Mouse (Mus musculus) heart, postnatal 14 days (tissue): ENCODE measurements around the gene Uckl1. TPM values are rescaled to one million over a fixed set of nuclear protein-coding genes. Genes with fewer than 3 reads are reported as not detected.

Experiments used
- DNase-seq, 2 experiments: peaks; one replicate each; pipeline ENCODE4 v3.0.0; 2021 to 2022
- intact Hi-C: fragments of 180-260 bp; cut with DNase I; formaldehyde crosslinking; loops from one replicate; pipeline ENCODE4 v1.15.1; 2025
- microRNA-seq, 2 experiments: library from miRNA; unstranded; fragments of <30 nt; microRNA quantifications; one replicate each; pipeline ENCODE4 v1.2.0; 2021 to 2022
- total RNA-seq, 2 experiments: library from RNA; stranded (reverse); gene quantifications; 2 replicates each; pipeline ENCODE4 v1.2.3; 2021

The Uckl1 gene
- total RNA-seq, 2 experiments from 2014 or later, result 41.0 to 47.0 TPM

DNA sequence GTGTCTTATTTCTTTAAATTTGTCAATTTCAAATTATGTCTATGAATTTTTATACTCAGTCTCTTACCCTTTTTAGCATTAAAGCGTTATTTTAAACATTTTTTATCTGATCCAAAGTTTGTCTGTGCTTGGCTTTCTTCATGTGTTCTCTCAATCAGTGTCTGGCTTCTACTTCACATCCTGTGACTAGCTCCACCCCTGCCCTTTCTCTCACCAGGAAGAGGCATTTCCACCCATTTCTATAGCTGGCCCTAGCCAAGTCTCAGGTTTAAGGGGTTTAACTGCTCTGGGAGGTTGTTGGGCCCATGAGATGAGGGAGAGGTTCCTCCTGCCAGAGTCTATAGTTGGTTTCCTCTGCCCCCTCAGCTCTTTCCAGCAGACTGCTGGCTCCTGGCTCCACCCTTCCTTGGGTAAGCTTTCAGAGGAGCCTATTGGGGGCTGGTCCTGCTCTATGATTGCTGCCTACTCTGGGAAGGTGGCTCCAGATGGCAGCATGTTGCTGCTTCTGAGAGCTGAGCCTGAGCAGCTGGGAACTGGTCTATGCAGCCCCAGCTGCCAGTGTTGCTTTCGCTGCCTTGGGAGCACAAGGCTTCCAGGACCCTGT is 47.1 kb downstream of the Uckl1 start:
- DNase-seq, result peak; percentile 19 to 32
- intact Hi-C loops, result no loop called here

DNA sequence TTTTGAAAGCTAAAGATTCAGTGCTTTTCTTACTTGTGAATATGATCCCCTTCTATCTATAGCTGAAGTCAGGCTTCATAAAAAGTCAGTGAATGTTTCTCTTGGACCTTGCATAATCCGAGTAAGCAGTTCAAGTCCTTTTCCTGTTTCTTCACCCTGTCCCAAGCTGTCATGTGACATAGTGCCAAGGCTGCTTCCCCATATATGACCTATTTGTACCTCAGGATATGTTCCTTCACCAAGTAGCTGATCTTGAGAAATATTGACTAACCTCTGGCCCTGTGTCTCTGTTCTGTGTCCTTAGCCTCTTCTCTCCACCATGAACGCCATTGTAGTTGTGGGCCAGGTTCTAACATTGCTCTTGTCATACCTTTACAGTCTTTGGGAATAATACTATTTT is 48.3 kb downstream of the Uckl1 start:
- DNase-seq, result no peak
- intact Hi-C loops, result no loop called here

DNA sequence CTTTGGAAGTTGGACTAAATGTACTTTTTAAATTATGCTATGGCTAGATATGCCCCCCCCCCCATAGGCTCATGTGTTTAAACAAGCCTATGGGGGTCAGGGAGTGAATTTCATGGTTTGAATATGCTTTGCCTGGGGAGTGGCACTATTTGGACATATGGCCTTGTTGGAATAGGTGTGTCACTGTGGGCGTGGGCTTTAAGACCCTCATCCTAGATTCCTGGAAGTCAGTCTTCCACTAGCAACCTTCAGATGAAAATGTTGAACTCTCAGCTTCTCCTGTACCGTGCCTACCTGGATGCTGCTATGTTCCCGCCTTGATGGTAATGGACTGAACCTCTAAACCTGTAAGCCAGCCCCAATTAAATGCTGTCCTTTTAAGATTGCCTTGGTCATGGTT is 52.1 kb downstream of the Uckl1 start:
- intact Hi-C loops, result no loop called here
- DNase-seq, result no peak

GRCm38 (mm10) chr2:181529076-181529475 is 55.6 kb downstream of the Uckl1 start:
- DNase-seq, result no peak
- intact Hi-C loops, result no loop called here

DNA sequence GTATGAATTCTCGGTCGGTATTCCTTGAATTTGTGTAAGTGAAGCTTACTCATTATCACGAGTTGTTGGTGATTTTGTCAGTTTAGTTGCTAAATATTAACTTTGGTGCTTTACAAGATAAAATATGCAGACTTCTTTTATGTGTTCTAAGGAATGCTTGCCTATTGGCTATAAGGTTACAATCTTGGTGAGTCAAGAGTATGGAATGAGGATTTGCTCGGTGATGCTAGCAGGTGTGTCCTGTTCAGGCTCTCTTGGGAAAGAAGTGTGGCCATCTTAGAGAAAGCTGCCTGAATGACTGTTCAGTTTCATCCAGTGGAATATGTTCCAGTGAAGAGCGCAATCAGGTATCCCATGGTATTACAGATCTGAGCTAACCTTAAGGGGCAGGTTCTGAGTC is 59.2 kb downstream of the Uckl1 start:
- intact Hi-C loops, result no loop called here
- DNase-seq, result no peak

GRCm38 (mm10) chr2:181522811-181523210 is 61.9 kb downstream of the Uckl1 start:
- peak in 1 of 2 experiments; percentile 32 for DNase-seq
- intact Hi-C loops, result no loop called here

DNA sequence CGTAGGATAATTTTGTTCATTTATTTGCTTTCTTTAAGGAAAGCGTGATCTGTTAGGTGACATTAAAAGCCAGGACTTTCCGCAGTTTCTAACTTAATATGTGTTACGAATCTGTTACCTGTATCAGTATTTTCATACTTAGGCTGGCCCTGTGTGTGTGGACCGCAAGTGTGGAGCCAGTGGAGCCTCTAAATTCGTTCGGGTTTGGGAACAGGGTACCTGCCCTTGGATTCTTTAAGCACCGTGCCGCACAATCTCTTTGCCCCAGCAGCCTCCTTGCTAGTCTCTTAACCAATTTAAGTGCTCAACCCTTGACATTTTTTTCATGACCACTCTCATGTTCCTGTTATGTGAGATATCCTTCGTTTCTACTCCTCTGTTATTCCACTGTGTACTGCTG is 63.2 kb downstream of the Uckl1 start:
- DNase-seq, result no peak
- intact Hi-C loops, result loop anchor here (2.0 kb wide), 1 partner anchor 59 kb away; no protein-coding TSS in a partner anchor

- no peak for DNase-seq
- intact Hi-C loops, result loop anchor here (2.0 kb wide), 1 partner anchor 60 kb away; no protein-coding TSS in a partner anchor
Measured at GRCm38 (mm10) chr2:181520936-181521227, 63.8 kb downstream of the Uckl1 start.

- peak; percentile 97 for DNase-seq
- intact Hi-C loops, result loop anchor here (2.0 kb wide), 1 partner anchor 60 kb away; no protein-coding TSS in a partner anchor
Measured at GRCm38 (mm10) chr2:181520118-181520935, 64.4 kb downstream of the Uckl1 start, which contains the start of gene Dnajc5. Gene Dnajc5 (plus strand): TSS chr2:181520485.

GRCm38 (mm10) chr2:181519201-181519600 is 65.5 kb downstream of the Uckl1 start:
- intact Hi-C loops, result no loop called here
- DNase-seq, result no peak

Small RNA genes within 50 kb of the gene (microRNA-seq; reads per million reads assigned to microRNA genes)
- 0 to 0.48 reads per million in 2 experiments for gene Mir7006

Other genes with a start within 250 kb of the Uckl1 start
- gene Zgpat, start 220.0 kb downstream of the Uckl1 start, total RNA-seq, result 10 to 100 TPM; 21.0 to 21.4 TPM
- gene Arfrp1, start 219.5 kb downstream of the Uckl1 start, total RNA-seq, result 10 to 100 TPM; 43.9 to 44.0 TPM
- 1 to 10 TPM; 7.9 to 8.7 TPM for gene Lime1, start 204.8 kb downstream of the Uckl1 start, total RNA-seq
- 10 to 100 TPM; 13.8 to 14.4 TPM for gene Zbtb46, start 125.5 kb downstream of the Uckl1 start, total RNA-seq
- gene Abhd16b, start 91.7 kb downstream of the Uckl1 start, total RNA-seq, result not detected
- gene Tpd52l2, start 87.8 kb downstream of the Uckl1 start, total RNA-seq, result 10 to 100 TPM; 63.4 to 68.9 TPM
- 10 to 100 TPM; 81.4 to 83.8 TPM for gene Dnajc5, start 64.4 kb downstream of the Uckl1 start, total RNA-seq
- 10 to 100 TPM; 30.9 to 37.1 TPM for gene Prpf6, start 7.0 kb upstream of the Uckl1 start, total RNA-seq
- gene Zfp512b, start 7.9 kb upstream of the Uckl1 start, total RNA-seq, result 10 to 100 TPM; 20.4 to 27.3 TPM
- gene Samd10, start 14.3 kb upstream of the Uckl1 start, total RNA-seq, result 1 to 10 TPM; 1.8 to 2.1 TPM
- gene Gm29797, start 72.1 kb upstream of the Uckl1 start, total RNA-seq, result not detected
- gene Sox18, start 86.7 kb upstream of the Uckl1 start, total RNA-seq, result 10 to 100 TPM; 73.4 to 77.1 TPM
- 1 to 10 TPM; 6.4 to 8.7 TPM for gene Tcea2, start 95.4 kb upstream of the Uckl1 start, total RNA-seq
- 1 to 10 TPM; 7.2 to 8.1 TPM for gene Rgs19, start 109.1 kb upstream of the Uckl1 start, total RNA-seq
- gene Lkaaear1, start 113.5 kb upstream of the Uckl1 start, total RNA-seq, result not detected
- not detected for gene Oprl1, start 130.1 kb upstream of the Uckl1 start, total RNA-seq
- not detected for gene Myt1, start 178.4 kb upstream of the Uckl1 start, total RNA-seq